Mouse (Mus musculus): ENCODE measurements around the gene Smg1.

- no peak for TF ChIP-seq CTCF (IDR thresholded peaks at IDR 0.05; ENCODE audit: borderline replicate concordance, insufficient read depth, low read length)
- TF ChIP-seq POLR2A (IDR thresholded peaks at IDR 0.05; ENCODE audit: low read depth, low read length), result no peak
These were observed 9.5 kb upstream of the Smg1 start for GRCm38 (mm10) chr7:118252979-118253378.
